Mouse (Mus musculus) MEL (cell line): ENCODE measurements at regions not wholly inside any gene's neighbourhood (a gene's known extent, or its start where the extent isn't known, plus 50 kb on each side); places are given as distances from the start of the nearest gene placed in this dataset.

Experiments used
- DNase-seq: peaks from one replicate; pipeline ENCODE4 v3.0.0; 2011; ENCODE audit warnings: low read depth, low spot score
- H3K27ac ChIP-seq: 2 replicates; pipeline ENCODE4 v1.5.1; 2012; ENCODE audit warnings: low read depth, mild to moderate bottlenecking, control low read depth, low read length, moderate library complexity; ENCODE audit not compliant: control insufficient read depth
- H3K27me3 ChIP-seq, 2 experiments: fragments of 150-350 bp in 1 of 2; sonication (generic) in 1 of 2; 2 replicates each; pipeline ENCODE4 v1.6.1; 2012; ENCODE audit warnings: low read length in 2 of 2, mild to moderate bottlenecking in 2 of 2, improper control_type of control experiment in 1 of 2, moderate library complexity in 1 of 2; ENCODE audit not compliant: insufficient read depth in 2 of 2, control insufficient read depth in 1 of 2
- H3K36me3 ChIP-seq, 2 experiments: 2 replicates each; pipeline ENCODE4 v1.6.1; 2012 to 2014; ENCODE audit warnings: low read length in 2 of 2, improper control_type of control experiment in 1 of 2, inconsistent platforms in 1 of 2, mild to moderate bottlenecking in 1 of 2; ENCODE audit not compliant: insufficient read depth in 2 of 2, control insufficient read depth in 1 of 2
- H3K4me1 ChIP-seq, 2 experiments: fragments of 150-350 bp in 1 of 2; sonication (generic) in 1 of 2; 2 replicates each; pipeline ENCODE4 v1.6.1; 2012; ENCODE audit warnings: low read length in 2 of 2, improper control_type of control experiment in 1 of 2, mild to moderate bottlenecking in 1 of 2; ENCODE audit not compliant: insufficient read depth in 2 of 2, control insufficient read depth in 1 of 2
- H3K4me3 ChIP-seq, 2 experiments: fragments of 150-350 bp in 1 of 2; sonication (generic) in 1 of 2; 2 replicates each; pipeline ENCODE4 v1.5.1; 2012; ENCODE audit warnings: low read depth in 2 of 2, low read length in 2 of 2, mild to moderate bottlenecking in 2 of 2, moderate library complexity in 2 of 2, control low read depth in 1 of 2, improper control_type of control experiment in 1 of 2; ENCODE audit not compliant: control insufficient read depth in 1 of 2, insufficient read depth in 1 of 2
- H3K79me2 ChIP-seq: 2 replicates; pipeline ENCODE4 v1.6.1; 2012; ENCODE audit warnings: mild to moderate bottlenecking, low read length, moderate library complexity; ENCODE audit not compliant: control insufficient read depth, poor library complexity, insufficient read depth
- H3K9ac ChIP-seq: 2 replicates; pipeline ENCODE4 v1.6.1; 2012; ENCODE audit warnings: low read depth, mild to moderate bottlenecking, control low read depth, low read length, moderate library complexity; ENCODE audit not compliant: control insufficient read depth, poor library complexity, severe bottlenecking
- H3K9me3 ChIP-seq: fragments of 150-350 bp; sonication (generic); replicated peaks from 2 replicates; pipeline ENCODE4 v1.6.1; 2012; ENCODE audit warnings: mild to moderate bottlenecking, low read length, improper control_type of control experiment, moderate library complexity; ENCODE audit not compliant: insufficient read depth
- BHLHE40 ChIP-seq: IDR thresholded peaks from 2 replicates; pipeline ENCODE4 v1.6.1; 2012; ENCODE audit warnings: low read depth, mild to moderate bottlenecking, inconsistent platforms, low read length, improper control_type of control experiment, borderline replicate concordance
- CHD1 ChIP-seq: IDR thresholded peaks from 2 replicates; pipeline ENCODE4 v1.6.1; 2012; ENCODE audit warnings: low read depth, mild to moderate bottlenecking, inconsistent platforms, low read length, improper control_type of control experiment
- CHD2 ChIP-seq: IDR thresholded peaks from 2 replicates; pipeline ENCODE4 v1.6.1; 2011; ENCODE audit warnings: low read length, improper control_type of control experiment
- ETS1 ChIP-seq: IDR thresholded peaks from 2 replicates; pipeline ENCODE4 v1.6.1; 2012; ENCODE audit warnings: low read depth, mild to moderate bottlenecking, inconsistent platforms, low read length, improper control_type of control experiment, moderate library complexity
- GABPA ChIP-seq: IDR thresholded peaks from 2 replicates; pipeline ENCODE4 v1.6.1; 2012; ENCODE audit warnings: low read depth, mild to moderate bottlenecking, inconsistent platforms, low read length, improper control_type of control experiment, moderate library complexity
- GATA1 ChIP-seq: IDR thresholded peaks from 2 replicates; pipeline ENCODE4 v1.6.1; 2011; ENCODE audit warnings: low read depth, low read length, improper control_type of control experiment
- HCFC1 ChIP-seq: IDR thresholded peaks from 2 replicates; pipeline ENCODE4 v1.6.1; 2012; ENCODE audit warnings: low read depth, mild to moderate bottlenecking, inconsistent platforms, low read length, improper control_type of control experiment, moderate library complexity
- MAX ChIP-seq: IDR thresholded peaks from 2 replicates; pipeline ENCODE4 v1.6.1; 2011; ENCODE audit warnings: low read length, improper control_type of control experiment
- MXI1 ChIP-seq: IDR thresholded peaks from 2 replicates; pipeline ENCODE4 v1.6.1; 2011; ENCODE audit warnings: mild to moderate bottlenecking, low read depth, low read length, improper control_type of control experiment
- MYB ChIP-seq: IDR thresholded peaks from 2 replicates; pipeline ENCODE4 v1.6.1; 2011; ENCODE audit warnings: mild to moderate bottlenecking, low read depth, low read length, improper control_type of control experiment
- POLR2AphosphoS2 ChIP-seq: IDR thresholded peaks from 2 replicates; pipeline ENCODE4 v1.6.1; 2011; ENCODE audit warnings: low read length, improper control_type of control experiment
- RAD21 ChIP-seq: IDR thresholded peaks from 2 replicates; pipeline ENCODE4 v1.6.1; 2011; ENCODE audit warnings: mild to moderate bottlenecking, low read depth, low read length, improper control_type of control experiment
- TAL1 ChIP-seq: IDR thresholded peaks from 2 replicates; pipeline ENCODE4 v1.6.1; 2012; ENCODE audit warnings: mild to moderate bottlenecking, inconsistent platforms, low read length, moderate library complexity, mixed read lengths
- TBP ChIP-seq: IDR thresholded peaks from 2 replicates; pipeline ENCODE4 v1.8.0; 2011; ENCODE audit warnings: low read depth, low read length, improper control_type of control experiment
- TCF12 ChIP-seq: IDR thresholded peaks from 2 replicates; pipeline ENCODE4 v1.6.1; 2014; ENCODE audit warnings: low read depth, mild to moderate bottlenecking, inconsistent platforms, low read length, improper control_type of control experiment, moderate library complexity
- USF1 ChIP-seq: IDR thresholded peaks from 2 replicates; pipeline ENCODE4 v1.6.1; 2014; ENCODE audit warnings: low read depth, mild to moderate bottlenecking, inconsistent platforms, low read length, improper control_type of control experiment, moderate library complexity
- USF2 ChIP-seq, 2 experiments: IDR thresholded peaks; 2 replicates each; pipeline ENCODE4 v1.6.1; 2011 to 2012; ENCODE audit warnings: improper control_type of control experiment in 2 of 2, low read length in 2 of 2, borderline replicate concordance in 1 of 2, inconsistent platforms in 1 of 2, low read depth in 1 of 2, mild to moderate bottlenecking in 1 of 2; ENCODE audit not compliant: insufficient read depth in 1 of 2
- ZC3H11A ChIP-seq: IDR thresholded peaks from 2 replicates; pipeline ENCODE4 v1.6.1; 2012; ENCODE audit warnings: low read depth, mild to moderate bottlenecking, inconsistent platforms, low read length, improper control_type of control experiment
- ZKSCAN1 ChIP-seq: IDR thresholded peaks from 2 replicates; pipeline ENCODE4 v1.6.1; 2012; ENCODE audit warnings: low read depth, mild to moderate bottlenecking, inconsistent platforms, low read length, improper control_type of control experiment, moderate library complexity
- ZNF384 ChIP-seq: IDR thresholded peaks from 2 replicates; pipeline ENCODE4 v1.6.1; 2012; ENCODE audit warnings: low read depth, mild to moderate bottlenecking, inconsistent platforms, low read length, improper control_type of control experiment

GRCm38 (mm10) chr8:109251360-109251798, 242.4 kb upstream of the Pmfbp1 start:
- H3K4me1 ChIP-seq, result no peaks in the 10 kb centered on the region
- H3K36me3 ChIP-seq, result no peaks in the 10 kb centered on the region
- TF ChIP-seq ZC3H11A (no peak), GABPA (no peak), TAL1 (no peak), USF2 (IDR thresholded peaks at IDR 0.05; ENCODE audit: borderline replicate concordance in 1 of 2, insufficient read depth in 1 of 2, low read depth in 1 of 2, low read length in 2 of 2) (no peak), MAX (no peak), POLR2AphosphoS2 (no peak), TBP (no peak), RAD21 (no peak), ZKSCAN1 (no peak), BHLHE40 (no peak)
- H3K9ac ChIP-seq, result no peak overlapping the region
- no peaks in the 10 kb centered on the region for H3K27me3 ChIP-seq
- no peak for DNase-seq
- no peaks in the 10 kb centered on the region for H3K79me2 ChIP-seq
- no peak overlapping the region for H3K27ac ChIP-seq
- no peaks in the 10 kb centered on the region for H3K9me3 ChIP-seq
- H3K4me3 ChIP-seq, result no peak overlapping the region

GRCm38 (mm10) chr8:109252404-109252803, 241.4 kb upstream of the Pmfbp1 start:
- Histone ChIP-seq H3K9ac (no peak overlapping the region), H3K27me3 (no peaks in the 10 kb centered on the region), H3K27ac (no peak overlapping the region), H3K36me3 (no peaks in the 10 kb centered on the region), H3K4me1 (no peaks in the 10 kb centered on the region), H3K9me3 (no peaks in the 10 kb centered on the region), H3K79me2 (no peaks in the 10 kb centered on the region), H3K4me3 (no peak overlapping the region)
- no peak for DNase-seq
- no peak for TF ChIP-seq USF1
- no peak for TF ChIP-seq MYB
- no peak for TF ChIP-seq GATA1
- no peak for TF ChIP-seq CHD2
- no peak for TF ChIP-seq ZNF384
- no peak for TF ChIP-seq TCF12
- no peak for TF ChIP-seq HCFC1
- no peak for TF ChIP-seq GABPA
- no peak for TF ChIP-seq ETS1
- no peak for TF ChIP-seq POLR2AphosphoS2
- TF ChIP-seq MXI1, result no peak
- TF ChIP-seq ZKSCAN1, result no peak
- no peak for TF ChIP-seq USF2 (IDR thresholded peaks at IDR 0.05; ENCODE audit: borderline replicate concordance in 1 of 2, insufficient read depth in 1 of 2, low read depth in 1 of 2, low read length in 2 of 2)
- TF ChIP-seq CHD1, result no peak
